Mouse (Mus musculus): ENCODE measurements at regions not wholly inside any gene's neighbourhood (a gene's known extent, or its start where the extent isn't known, plus 50 kb on each side); places are given as distances from the start of the nearest gene placed in this dataset.

DNA sequence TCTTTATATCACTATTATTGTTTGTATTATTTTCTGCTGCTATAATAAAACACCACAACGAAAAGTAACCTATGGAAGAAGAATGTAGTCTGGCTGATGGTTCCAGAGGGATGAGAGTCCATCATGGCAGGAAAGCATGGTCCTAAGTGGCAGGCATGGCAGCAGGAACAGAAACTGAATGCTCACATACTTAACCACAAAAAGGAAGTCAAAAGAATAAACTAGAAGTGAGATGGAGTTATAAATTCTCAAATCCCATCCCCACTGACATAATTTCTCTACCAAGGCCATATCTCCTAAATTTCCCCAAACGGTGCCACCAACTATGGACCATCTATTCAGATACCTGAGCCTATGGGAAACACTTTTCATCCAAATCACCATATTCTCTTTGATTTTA lies 408.7 kb upstream of the Cnksr2 start:
- DNase-seq: no peak

DNA sequence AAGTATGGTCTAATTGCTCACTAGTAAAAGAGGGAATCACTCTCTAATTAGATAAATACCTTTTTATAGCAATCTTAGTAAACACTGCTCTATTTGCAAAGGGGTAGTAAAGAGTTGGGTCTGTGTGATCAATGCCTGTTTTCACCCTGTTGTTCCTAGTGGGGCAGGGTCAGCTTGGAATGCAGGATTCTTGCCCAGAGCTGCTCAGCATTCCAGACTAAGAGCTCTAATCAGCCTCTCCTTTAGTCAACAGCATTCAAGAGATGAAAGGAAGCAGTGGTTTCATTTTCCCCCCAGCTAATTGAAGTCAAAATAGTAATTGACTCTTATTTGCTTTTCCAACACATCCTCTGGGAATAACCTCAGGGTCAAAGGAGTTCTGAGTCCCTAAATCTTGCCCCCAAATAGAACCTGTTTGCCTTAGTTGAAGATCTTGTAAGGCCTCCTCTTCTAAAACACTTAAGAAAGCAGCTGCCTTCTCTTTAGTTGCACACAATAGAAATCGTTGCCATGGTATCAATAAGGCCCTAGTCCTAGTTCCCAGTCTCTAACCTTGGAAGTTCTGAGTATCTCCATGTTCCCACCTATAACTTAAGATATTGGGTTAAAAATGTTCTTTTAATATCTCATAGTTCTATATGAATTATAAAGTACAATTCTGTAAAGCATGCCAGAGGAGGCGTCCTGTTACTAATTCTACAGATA lies 380.6 kb upstream of the Cnksr2 start:
- no peak for DNase-seq

DNA sequence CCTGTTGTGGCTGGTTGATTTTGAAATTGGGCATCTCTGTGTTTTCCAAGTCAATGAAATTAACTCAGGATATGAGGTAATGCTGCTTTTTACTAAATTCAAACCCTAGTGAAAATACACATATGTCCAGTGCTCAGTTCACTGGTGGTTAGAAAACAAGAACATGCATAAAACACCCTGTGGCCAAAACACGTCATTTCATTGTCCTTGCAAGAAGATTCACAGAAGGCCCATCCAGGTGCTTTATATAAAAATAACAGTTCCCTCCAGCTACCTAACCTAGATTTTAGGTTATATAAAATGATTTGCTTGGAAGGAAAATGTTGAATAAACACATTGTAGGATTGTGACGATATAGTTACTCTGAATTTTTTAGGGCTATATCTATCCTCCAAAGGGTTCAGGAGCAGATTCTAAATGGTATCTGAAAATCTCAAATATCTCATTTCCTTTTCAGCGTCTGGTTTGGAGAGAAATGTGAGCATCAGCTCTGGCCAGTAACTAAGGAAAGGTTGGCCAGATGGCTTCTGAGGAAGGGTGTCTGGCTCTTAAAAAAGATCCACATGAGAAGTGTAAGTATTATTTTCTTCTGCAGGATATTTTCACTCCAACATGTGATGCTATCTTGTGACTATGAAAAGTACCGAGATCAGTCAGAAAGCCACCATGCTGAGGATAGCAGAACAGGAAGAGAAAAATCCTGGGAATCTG lies 351.2 kb upstream of the Cnksr2 start:
- DNase-seq: no peak

DNA sequence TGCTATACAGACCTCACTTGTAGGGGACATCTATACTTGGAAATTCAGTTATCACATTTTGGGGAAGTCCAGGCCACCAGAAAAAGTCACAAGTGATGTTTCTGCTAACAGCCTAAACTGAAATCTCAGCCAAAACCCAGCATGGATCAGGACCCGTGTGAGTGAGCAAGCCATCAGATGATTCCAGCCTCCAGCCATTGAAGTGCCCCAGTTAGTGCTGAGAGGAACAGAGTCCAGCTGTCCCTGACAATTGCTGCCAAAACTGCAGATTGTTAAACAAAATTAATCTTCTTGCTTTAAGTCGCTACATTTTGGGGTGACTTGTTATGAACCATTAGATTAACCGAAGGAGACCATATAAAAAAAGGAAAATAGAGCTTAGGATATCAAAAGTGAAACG lies 332.7 kb upstream of the Cnksr2 start:
- peak; percentile 4 for DNase-seq

DNA sequence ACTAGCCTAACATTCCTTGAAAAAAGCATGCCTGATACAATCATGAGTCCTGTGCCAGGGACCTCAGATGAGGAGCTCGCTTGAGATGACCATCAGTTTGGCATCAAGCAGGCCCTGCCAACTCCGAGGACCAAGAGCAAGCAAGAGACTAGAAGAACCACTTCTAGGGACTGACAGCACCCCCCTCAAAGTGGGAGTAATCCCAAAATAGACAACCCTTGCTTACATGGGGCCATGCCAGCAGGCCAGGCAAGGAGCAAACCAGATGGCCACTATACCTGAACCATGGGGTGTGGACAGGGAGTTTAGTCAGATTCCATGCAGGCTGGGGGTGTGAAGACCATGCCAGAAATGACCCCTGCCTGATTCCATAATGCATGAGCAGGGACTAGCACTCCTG lies 330.1 kb upstream of the Cnksr2 start:
- DNase-seq: no peak
